Mouse (Mus musculus): Measurements from ENCODE around the gene H2-K1.
A peak's percentile ranks its signal among the peaks of the same experiment; 100 is the strongest.
"Not testable (repeated sequence)": the region's sequence is repeated elsewhere in the genome, so short reads cannot be mapped to it uniquely, and the experiment has no call there.

The H2-K1 gene

GRCm38 (mm10) chr17:34026917-34027655 is 26.9 kb upstream of the H2-K1 start:
- DNase-seq (ENCODE audit: low spot score), result no peak

GRCm38 (mm10) chr17:34026221-34026620 is 26.1 kb upstream of the H2-K1 start:
- DNase-seq (ENCODE audit: low spot score), result no peak

- DNase-seq (ENCODE audit: low spot score), result no peak
These were observed 25.6 kb upstream of the H2-K1 start for GRCm38 (mm10) chr17:34025756-34026151.

DNA sequence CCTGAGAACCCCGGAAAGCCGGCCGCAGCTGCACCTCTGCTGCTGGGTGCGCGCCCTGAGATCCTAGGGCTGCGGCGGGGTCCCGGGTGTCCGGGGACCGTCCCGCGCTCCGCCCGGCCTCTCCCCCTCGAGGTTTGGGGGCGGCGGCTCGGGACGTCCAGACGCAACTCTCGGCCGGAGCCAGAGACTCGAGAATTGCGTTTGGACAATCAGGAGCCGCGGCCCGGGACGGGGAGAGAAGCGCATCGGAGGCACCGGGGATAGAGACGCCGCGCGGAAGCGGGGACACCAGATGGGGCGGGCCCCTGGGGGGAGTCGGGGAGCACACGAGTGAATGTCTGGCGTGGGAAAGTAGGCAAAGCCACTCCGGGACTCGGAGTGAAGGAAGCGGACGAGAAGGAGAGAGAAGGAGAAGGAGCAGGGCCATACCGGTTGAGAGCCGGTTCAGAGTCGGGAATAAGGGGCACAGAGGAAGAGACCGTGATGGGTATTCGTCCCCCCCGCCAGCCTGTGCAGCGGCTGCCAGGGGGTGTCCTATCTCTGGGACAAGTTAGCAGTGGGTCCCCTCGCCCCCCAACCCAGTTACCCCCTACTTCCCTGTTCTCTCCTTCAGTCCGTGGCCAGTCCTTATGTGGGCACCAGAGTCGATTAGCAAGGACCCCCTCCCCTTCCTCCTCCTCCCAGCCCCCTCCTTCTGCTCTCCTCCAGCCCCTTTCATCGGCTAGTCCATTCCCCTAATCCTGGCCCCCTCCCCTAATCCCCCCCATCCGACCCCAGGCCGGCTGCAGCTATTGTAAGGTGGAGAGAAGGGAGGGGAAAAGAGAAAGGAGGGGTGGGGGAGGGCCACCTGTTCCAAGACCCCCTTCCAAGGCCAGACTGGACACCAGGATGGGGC is 25.0 kb upstream of the H2-K1 start:
- no peak for DNase-seq (ENCODE audit: low spot score)

- DNase-seq (ENCODE audit: low spot score), result peak; percentile 86
These were observed 24.2 kb upstream of the H2-K1 start, which contains the start of gene Ring1 for GRCm38 (mm10) chr17:34024317-34024821. Gene Ring1 (minus strand): TSS chr17:34024680.

GRCm38 (mm10) chr17:34023678-34024077 is 23.5 kb upstream of the H2-K1 start:
- DNase-seq (ENCODE audit: low spot score), result no peak

GRCm38 (mm10) chr17:34022987-34023386 is 22.8 kb upstream of the H2-K1 start:
- DNase-seq (ENCODE audit: low spot score), result peak; percentile 12

DNA sequence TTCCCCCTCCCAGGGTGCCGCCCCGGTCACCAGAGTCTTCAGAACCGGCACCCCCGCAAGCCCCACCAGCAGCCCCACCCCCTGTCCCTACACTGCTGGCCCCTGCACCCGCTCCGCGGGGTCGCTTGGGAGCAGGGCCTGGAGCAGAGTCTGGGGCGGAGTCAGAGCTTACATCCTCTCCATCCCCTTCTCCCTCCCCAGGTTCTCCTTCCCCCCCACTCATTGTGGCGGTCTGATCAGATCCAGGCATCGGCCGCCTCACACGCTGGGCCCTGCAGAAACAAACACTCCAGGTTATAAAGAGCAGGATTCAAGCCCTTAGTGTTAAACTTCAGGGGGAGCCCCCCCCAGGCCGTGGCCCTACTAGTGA is 22.3 kb upstream of the H2-K1 start:
- DNase-seq (ENCODE audit: low spot score), result no peak

DNA sequence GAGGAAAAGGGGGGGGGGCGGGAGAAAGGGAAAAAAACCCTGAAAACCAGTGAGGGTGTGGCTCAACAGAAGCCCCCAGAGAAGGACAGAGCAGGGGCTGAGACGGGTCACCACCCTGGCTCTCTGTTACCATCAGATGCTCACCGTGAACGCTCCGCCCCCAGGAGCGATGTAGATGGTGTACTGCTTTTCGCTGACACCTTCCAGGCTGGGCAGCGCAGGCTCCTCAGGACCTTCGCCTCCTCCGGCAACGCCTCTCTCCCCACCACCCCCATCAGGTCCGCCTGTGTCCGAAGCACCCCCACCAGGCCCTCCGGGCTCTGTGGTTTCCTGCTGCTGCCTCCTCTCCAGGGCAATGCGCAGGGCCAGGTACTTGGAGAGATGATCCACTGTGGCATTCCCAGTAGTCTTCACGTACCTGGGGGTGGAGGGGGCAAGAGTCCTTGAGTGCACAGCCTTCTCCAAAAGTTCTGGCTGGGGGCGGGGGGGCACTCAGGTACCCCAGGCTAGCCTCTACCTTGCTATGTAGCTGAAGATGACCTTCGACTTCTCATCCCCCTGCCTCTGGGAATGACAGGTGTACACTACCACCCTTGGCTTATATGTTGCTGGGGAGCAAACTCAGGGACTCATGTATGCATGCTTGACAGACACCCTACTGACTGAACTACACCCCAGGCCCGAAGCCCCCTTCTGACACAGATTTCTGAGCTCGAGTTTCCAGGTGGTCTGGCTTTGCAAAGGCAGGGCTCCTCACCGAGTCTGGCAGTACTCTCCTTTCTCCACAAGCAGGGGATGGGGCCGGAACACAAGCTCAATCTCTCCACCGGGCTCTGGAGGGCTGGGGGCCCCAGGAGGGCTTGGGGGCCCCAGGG is 21.6 kb upstream of the H2-K1 start:
- DNase-seq (ENCODE audit: low spot score), result no peak

DNA sequence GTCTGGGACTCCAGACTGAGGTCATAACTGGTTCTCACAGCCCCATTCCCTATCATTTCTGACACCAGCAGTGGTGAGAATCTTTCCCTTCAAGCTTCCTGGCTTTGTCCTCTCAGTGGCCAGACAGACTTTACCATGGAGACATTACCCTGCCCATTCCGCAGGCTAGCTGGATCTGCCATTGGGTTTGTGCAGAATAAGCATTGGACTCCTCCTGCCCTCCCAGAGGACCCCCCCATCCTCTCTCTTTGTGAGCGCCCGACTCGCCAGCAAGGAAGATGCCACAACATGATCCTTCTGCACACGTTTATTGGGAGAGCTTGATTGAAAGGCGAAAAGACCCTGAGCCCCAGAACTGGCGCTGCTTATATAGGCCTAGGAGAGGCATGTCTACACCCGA is 13.3 kb upstream of the H2-K1 start:
- no peak for DNase-seq (ENCODE audit: low spot score)

DNA sequence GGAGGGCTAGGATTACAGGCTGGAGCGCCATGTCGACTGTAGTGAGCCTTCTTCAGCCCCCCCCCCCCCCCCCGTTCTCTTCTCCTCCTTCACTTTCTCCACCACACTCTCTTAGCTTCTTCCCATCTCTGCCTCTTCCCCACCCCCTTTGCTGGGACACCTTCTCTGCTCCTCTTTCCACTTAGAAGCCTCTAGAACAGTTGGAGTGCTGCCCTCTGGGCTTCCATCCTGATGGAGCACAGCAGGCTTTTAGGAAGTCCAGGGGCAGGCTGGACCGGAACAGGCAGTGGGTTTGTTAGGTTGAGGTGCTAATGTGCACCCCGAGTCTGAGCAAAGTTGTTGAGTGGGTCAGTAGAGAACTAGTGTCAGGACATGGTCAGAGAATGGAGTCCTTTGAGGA is 10.0 kb upstream of the H2-K1 start:
- no peak for DNase-seq (ENCODE audit: low spot score)

GRCm38 (mm10) chr17:34006570-34006969 is 6.4 kb upstream of the H2-K1 start:
- DNase-seq (ENCODE audit: low spot score), result no peak

- no peak for DNase-seq (ENCODE audit: low spot score)
These were observed 3.3 kb upstream of the H2-K1 start for GRCm38 (mm10) chr17:34003426-34003825.

DNA sequence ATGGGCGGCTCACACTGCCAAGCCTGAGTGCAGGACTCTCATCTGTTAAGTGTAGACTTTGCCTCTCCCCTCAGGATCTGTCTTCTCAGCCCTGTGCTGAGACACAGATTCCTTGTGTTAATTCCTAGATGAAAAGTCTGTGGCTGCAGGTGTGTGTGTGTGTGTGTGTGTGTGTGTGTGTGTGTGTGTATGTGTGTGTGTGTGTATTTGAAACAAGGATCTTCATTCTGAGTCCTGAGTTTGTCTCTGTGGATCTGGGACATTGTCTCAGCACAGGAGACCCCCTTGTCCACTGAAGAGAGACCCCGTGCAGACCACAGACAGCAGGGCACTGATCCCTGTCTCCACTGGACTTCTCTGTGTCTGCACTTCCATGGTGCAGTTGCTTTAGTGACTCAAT is 649 bp upstream of the H2-K1 start:
- DNase-seq (ENCODE audit: low spot score), result not testable (repeated sequence)

- no peak for DNase-seq (ENCODE audit: low spot score)
These were observed 602 bp downstream of the H2-K1 start for GRCm38 (mm10) chr17:33999341-34000149.

- not testable (repeated sequence) for DNase-seq (ENCODE audit: low spot score)
These were observed 1.4 kb downstream of the H2-K1 start for GRCm38 (mm10) chr17:33998697-33999096.

- DNase-seq (ENCODE audit: low spot score), result not testable (repeated sequence)
These were observed 3.1 kb downstream of the H2-K1 start for GRCm38 (mm10) chr17:33997025-33997424.

DNA sequence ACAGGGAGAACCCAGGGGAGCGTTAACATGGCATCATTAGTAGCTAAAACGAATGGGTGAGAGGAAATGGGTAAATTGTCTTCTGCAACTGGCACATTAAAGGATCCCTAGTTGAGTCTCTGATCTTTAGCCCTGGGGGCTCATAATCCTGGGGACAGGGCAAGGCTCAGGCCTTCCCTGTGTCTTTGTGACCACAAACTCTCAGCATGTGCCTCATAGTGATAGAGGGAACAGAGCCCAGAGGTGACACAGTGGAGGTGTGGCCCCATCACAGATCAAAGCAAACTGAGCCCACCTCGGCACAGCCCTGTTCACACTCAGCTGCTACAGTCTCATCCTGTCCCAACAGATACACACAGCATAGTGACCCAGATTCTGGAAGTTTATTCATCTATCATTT is 4.5 kb downstream of the H2-K1 start:
- DNase-seq (ENCODE audit: low spot score), result no peak

DNA sequence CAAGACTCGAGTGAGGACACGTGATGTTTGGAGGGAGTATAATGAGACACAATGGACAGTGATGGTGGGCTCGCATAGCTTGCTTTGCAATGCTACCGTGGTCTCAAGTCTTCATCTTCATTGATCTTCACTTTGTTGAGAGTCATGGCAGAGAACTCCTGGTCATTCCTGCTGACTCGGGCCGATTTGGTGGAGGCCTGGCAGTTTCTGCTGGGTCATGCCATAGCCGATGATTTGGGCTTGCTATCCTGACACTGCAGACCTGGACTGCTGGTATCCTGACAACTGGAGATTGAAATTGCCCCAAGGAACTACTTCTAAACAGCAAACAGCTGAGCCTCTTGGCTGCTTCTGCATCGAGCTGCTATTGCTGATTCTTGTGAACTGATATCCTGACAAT is 5.2 kb downstream of the H2-K1 start:
- DNase-seq (ENCODE audit: low spot score), result no peak

DNA sequence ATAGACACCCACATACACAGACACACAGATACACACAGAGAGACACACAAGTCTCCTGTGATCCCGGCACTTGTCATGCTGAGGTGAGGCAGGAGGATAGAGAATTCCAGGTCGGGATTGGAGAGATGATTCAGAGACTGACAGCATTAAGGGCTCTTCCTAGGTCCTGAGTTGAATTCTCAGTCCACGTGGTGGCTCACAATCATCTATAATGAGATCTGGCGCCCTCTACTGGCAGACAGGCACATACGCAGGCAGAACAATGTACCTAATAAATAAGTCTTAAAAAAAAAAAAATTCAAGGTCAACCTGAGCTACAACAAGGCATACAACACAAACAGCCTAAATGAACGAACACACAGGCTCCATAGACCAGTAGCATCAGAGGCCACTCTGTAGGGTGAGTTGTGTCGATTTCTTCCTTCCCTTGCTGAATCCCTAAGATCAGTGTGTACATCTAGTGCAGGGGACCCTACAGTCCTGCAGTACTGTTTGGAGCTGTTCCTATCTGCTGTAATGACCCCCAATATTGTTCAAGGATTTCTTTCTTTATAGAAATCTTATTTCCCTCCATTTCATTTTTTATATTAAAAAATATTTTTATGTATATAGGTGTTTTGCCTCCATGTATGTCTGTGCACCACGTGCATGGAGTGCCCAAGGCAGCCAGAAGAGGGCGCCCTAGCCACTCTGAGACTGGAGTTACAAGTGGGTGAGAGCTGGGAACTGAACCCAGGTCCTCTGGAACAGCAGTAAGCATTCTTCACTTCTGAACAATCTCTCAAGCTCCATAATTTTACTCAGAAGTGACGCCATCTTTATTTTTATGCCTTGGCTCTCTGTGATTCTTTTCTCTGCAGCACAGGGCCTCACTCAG is 8.1 kb downstream of the H2-K1 start:
- no peak for DNase-seq (ENCODE audit: low spot score)
